Mouse (Mus musculus): Measurements from ENCODE around the gene Ust. TPM values are rescaled to one million over a fixed set of nuclear protein-coding genes. Genes with fewer than 3 reads are reported as not detected.
A peak's percentile ranks its signal among the peaks of the same experiment; 100 is the strongest.

The Ust gene
- polyA plus RNA-seq, 1 experiment, result 1.5 TPM

DNA sequence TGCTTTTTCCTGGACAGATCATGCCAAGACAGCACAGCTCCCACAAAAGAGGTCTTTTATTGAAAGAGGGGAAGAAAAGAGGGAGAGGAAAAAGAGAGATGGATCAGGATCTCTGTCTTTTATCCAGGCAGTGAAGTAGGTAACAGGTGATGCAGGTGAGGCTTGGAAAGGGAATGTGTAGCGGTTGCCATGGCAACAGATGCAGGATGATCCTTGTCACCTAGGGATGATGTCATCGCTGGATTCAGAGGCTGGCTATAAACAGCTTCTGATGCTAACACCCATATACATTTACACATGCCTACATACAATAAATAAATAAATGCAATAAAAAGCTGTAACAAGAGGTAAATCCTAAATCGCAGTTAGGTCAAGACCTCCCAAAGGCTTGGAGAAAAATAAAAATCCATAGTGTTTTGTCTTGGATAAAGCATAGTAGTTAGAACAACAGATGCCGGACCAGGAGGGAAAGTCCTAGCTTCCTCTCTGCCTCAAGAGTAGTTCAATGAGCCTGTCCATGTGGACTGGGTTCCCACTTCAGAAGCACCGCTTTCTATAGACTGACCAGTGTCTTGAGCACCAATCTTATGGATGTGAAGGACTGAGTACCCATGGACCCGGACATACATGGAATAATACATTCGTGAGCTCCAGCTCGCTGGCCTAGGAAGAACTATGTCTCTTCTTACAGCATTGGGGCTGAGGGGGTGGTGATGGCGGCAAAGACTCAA, 319.4 kb downstream of the Ust start:
- H3K27ac ChIP-seq (ENCODE audit: insufficient read depth, low read depth, low read length), result no peak overlapping the region
- H3K4me3 ChIP-seq (ENCODE audit: insufficient read depth, low read depth, low read length), result no peak overlapping the region
- H3K4me1 ChIP-seq (ENCODE audit: control insufficient read depth, insufficient read depth, low read length), result 0 out of 2 replicates have a peak, but pooled peaks cover 5% of the 10 kb centered on the region
- H3K36me3 ChIP-seq (ENCODE audit: control insufficient read depth, insufficient read depth, low read length), result no peaks in the 10 kb centered on the region
- DNase-seq, result no peak
- no peaks in the 10 kb centered on the region for H3K27me3 ChIP-seq (replicated peaks; ENCODE audit: control insufficient read depth, insufficient read depth, low read length)
- TF ChIP-seq CTCF (conservative IDR thresholded peaks at IDR 0.05; ENCODE audit: insufficient read depth, insufficient read length, low read depth, low read length) (no peak), POLR2A (IDR thresholded peaks at IDR 0.05; ENCODE audit: low read depth, low read length) (no peak)
- WGBS, result 92% methylated on average over 9 of the region's 9 CpGs

DNA sequence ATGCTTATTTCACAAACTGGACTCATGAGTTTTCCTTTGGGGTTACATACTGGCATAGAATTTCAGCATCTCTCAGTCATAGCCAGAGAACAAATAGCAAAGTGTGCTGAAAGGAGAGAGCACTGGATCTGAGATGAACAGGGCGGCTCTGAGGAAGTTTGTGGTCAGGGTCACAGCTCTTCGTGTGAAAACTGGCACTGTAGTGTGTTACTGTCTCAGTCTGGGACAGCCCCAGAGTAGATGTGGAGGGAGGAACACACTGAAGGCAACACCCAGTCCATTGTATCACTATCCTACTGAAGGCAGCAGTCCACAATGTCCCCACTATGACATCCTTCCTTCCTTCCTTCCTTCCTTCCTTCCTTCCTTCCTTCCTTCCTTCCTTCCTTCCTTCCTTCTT, 321.0 kb downstream of the Ust start:
- no peak for DNase-seq
- Histone ChIP-seq H3K4me1 (ENCODE audit: control insufficient read depth, insufficient read depth, low read length) (0 out of 2 replicates have a peak, but pooled peaks cover 5% of the 10 kb centered on the region), H3K36me3 (ENCODE audit: control insufficient read depth, insufficient read depth, low read length) (no peaks in the 10 kb centered on the region), H3K27me3 (replicated peaks; ENCODE audit: control insufficient read depth, insufficient read depth, low read length) (no peaks in the 10 kb centered on the region), H3K4me3 (ENCODE audit: insufficient read depth, low read depth, low read length) (no peak overlapping the region), H3K27ac (ENCODE audit: insufficient read depth, low read depth, low read length) (no peak overlapping the region)
- WGBS, result 43% methylated on average over 2 of the region's 2 CpGs
- no peak for TF ChIP-seq CTCF (conservative IDR thresholded peaks at IDR 0.05; ENCODE audit: insufficient read depth, insufficient read length, low read depth, low read length)
- TF ChIP-seq POLR2A (IDR thresholded peaks at IDR 0.05; ENCODE audit: low read depth, low read length), result no peak

DNA sequence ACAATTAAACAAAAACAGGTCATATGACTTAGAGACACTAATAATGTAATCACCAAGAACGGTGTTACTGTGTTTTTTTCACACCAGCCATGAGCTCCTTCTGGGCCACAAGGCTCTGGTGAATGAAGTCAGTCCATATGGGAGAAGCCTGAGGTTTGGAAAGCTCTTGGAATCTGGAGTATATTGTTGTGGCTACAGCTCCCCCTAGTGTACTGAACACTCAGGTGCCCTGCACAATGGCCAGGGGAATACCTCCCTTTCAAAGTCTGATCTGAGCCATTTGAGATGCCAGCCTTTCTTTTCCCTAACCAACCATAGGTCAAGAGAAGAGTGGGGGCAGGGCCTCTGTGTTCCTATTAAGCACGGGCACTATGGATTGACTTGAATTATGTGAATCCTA, 322.3 kb downstream of the Ust start:
- no peaks in the 10 kb centered on the region for H3K27me3 ChIP-seq (replicated peaks; ENCODE audit: control insufficient read depth, insufficient read depth, low read length)
- no peaks in the 10 kb centered on the region for H3K36me3 ChIP-seq (ENCODE audit: control insufficient read depth, insufficient read depth, low read length)
- DNase-seq, result peak; percentile 82
- TF ChIP-seq POLR2A (IDR thresholded peaks at IDR 0.05; ENCODE audit: low read depth, low read length) (no peak), CTCF (conservative IDR thresholded peaks at IDR 0.05; ENCODE audit: insufficient read depth, insufficient read length, low read depth, low read length) (peak; percentile 90)
- WGBS, result 1% methylated on average over 2 of the region's 2 CpGs
- H3K27ac ChIP-seq (ENCODE audit: insufficient read depth, low read depth, low read length), result no peak overlapping the region
- H3K4me3 ChIP-seq (ENCODE audit: insufficient read depth, low read depth, low read length), result no peak overlapping the region
- 0 out of 2 replicates have a peak, but pooled peaks cover 5% of the 10 kb centered on the region for H3K4me1 ChIP-seq (ENCODE audit: control insufficient read depth, insufficient read depth, low read length)

DNA sequence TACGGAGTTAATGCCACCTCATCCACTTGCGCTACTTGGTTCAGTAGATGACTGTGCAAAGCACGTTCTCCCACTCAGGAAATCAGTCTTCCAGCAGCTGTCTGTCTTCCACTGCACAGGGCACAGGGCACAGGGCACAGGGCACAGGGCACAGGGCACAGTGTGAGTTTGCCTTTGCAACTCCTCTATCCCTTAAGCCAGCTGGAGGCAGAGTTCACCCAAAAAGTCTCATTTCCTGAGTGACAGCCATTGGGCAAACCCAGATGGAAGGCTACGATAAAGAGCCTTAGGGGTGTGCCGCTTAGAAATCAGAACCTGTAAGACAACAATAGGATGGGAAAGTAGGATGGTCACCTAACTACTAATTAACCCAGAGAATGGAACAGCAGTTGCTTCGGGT, 322.9 kb downstream of the Ust start:
- Histone ChIP-seq H3K4me1 (ENCODE audit: control insufficient read depth, insufficient read depth, low read length) (0 out of 2 replicates have a peak, but pooled peaks cover 5% of the 10 kb centered on the region), H3K4me3 (ENCODE audit: insufficient read depth, low read depth, low read length) (no peak overlapping the region), H3K27ac (ENCODE audit: insufficient read depth, low read depth, low read length) (no peak overlapping the region), H3K36me3 (ENCODE audit: control insufficient read depth, insufficient read depth, low read length) (no peaks in the 10 kb centered on the region), H3K27me3 (replicated peaks; ENCODE audit: control insufficient read depth, insufficient read depth, low read length) (no peaks in the 10 kb centered on the region)
- no peak for TF ChIP-seq CTCF (conservative IDR thresholded peaks at IDR 0.05; ENCODE audit: insufficient read depth, insufficient read length, low read depth, low read length)
- no peak for TF ChIP-seq POLR2A (IDR thresholded peaks at IDR 0.05; ENCODE audit: low read depth, low read length)
- peak; percentile 38 for DNase-seq
- WGBS, result 47% methylated on average over 6 of the region's 6 CpGs

DNA sequence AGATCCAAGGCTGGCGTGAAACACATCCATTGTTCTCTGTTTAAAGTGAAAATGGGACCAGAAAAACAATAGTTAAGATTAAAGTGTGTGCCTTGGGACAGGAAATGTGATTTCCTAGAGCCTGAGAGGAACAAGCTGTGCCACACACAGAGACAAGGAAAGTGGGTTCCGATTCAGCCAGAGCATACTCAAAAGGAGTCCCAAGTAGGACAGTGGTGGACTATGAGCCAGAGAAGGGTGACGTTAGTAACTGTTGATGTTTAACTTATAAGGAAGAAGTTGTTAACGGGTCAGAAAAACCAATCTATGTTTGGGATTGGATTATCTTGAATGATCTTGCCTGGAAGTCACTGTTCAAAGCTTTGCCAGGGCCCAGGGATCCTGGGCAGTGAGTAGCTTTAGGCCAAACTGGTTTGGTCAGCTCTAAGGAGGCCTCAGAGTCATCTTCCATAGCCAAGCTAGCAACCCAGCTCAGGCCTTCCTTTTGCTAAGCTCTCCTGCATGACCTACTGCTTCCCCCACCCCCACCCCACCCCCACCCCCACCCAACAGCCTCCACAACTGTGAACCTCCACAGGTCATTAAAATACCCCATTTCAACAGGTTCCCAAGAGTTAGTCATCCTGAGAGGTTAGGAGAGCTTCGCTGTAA, 329.2 kb downstream of the Ust start:
- Histone ChIP-seq H3K36me3 (ENCODE audit: control insufficient read depth, insufficient read depth, low read length) (no peaks in the 10 kb centered on the region), H3K27me3 (replicated peaks; ENCODE audit: control insufficient read depth, insufficient read depth, low read length) (no peaks in the 10 kb centered on the region), H3K4me3 (ENCODE audit: insufficient read depth, low read depth, low read length) (no peak overlapping the region), H3K27ac (ENCODE audit: insufficient read depth, low read depth, low read length) (no peak overlapping the region), H3K4me1 (ENCODE audit: control insufficient read depth, insufficient read depth, low read length) (peaks cover 9% of the 10 kb centered on the region; the same call in 1 of the 2 replicates)
- peak; percentile 17 for DNase-seq
- TF ChIP-seq POLR2A (IDR thresholded peaks at IDR 0.05; ENCODE audit: low read depth, low read length), result no peak
- no peak for TF ChIP-seq CTCF (conservative IDR thresholded peaks at IDR 0.05; ENCODE audit: insufficient read depth, insufficient read length, low read depth, low read length)
- WGBS, result 58% methylated on average over 5 of the region's 5 CpGs

DNA sequence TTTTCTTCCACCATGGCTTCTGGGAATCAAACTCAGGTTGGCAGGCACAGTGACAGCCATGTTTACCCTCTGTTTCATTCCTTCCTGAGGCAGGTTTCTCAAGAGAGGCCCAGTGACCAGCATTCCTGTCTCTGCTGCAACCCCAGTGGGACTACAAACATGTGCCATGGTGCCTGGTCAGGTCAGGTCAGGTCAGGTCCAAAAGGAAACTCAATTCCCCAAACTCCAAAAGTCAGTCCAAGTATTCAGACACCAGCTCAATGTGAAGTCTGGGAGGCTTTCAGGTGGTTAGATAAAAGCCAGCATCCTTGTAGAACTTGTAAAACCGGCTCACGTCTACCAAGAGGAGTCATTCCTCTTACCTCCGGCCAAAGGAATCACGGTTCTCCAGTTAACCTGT, 333.0 kb downstream of the Ust start:
- no peaks in the 10 kb centered on the region for H3K27me3 ChIP-seq (replicated peaks; ENCODE audit: control insufficient read depth, insufficient read depth, low read length)
- no peak overlapping the region for H3K27ac ChIP-seq (ENCODE audit: insufficient read depth, low read depth, low read length)
- H3K4me1 ChIP-seq (ENCODE audit: control insufficient read depth, insufficient read depth, low read length), result peaks cover 9% of the 10 kb centered on the region; the same call in 1 of the 2 replicates
- TF ChIP-seq CTCF (conservative IDR thresholded peaks at IDR 0.05; ENCODE audit: insufficient read depth, insufficient read length, low read depth, low read length), result no peak
- no peak for TF ChIP-seq POLR2A (IDR thresholded peaks at IDR 0.05; ENCODE audit: low read depth, low read length)
- no peak for DNase-seq
- 82% methylated on average over 4 of the region's 4 CpGs for WGBS
- H3K4me3 ChIP-seq (ENCODE audit: insufficient read depth, low read depth, low read length), result no peak overlapping the region
- H3K36me3 ChIP-seq (ENCODE audit: control insufficient read depth, insufficient read depth, low read length), result no peaks in the 10 kb centered on the region

DNA sequence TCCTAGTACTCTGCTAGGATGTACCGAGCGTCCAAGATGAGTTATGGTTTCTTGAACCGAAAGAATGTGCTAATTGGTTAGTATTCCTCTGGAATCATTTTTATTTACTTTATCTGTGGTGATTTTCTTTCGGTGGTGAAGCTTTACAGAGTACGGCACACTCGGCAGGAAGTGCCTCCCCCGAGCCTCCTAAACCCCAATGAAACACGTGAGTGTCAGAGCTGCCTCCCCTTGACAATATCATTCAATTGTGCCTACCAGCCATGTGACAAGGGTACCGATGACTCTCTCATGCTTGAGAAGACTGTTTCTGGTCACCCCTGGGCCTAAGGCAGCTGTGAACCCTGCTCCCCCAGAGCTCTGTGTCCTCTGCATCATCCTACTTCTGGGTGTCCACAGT, 333.9 kb downstream of the Ust start:
- Histone ChIP-seq H3K4me1 (ENCODE audit: control insufficient read depth, insufficient read depth, low read length) (peaks cover 9% of the 10 kb centered on the region; the same call in 1 of the 2 replicates), H3K27me3 (replicated peaks; ENCODE audit: control insufficient read depth, insufficient read depth, low read length) (no peaks in the 10 kb centered on the region), H3K27ac (ENCODE audit: insufficient read depth, low read depth, low read length) (no peak overlapping the region), H3K36me3 (ENCODE audit: control insufficient read depth, insufficient read depth, low read length) (no peaks in the 10 kb centered on the region), H3K4me3 (ENCODE audit: insufficient read depth, low read depth, low read length) (no peak overlapping the region)
- TF ChIP-seq POLR2A (IDR thresholded peaks at IDR 0.05; ENCODE audit: low read depth, low read length) (no peak), CTCF (conservative IDR thresholded peaks at IDR 0.05; ENCODE audit: insufficient read depth, insufficient read length, low read depth, low read length) (no peak)
- DNase-seq, result no peak
- WGBS, result 43% methylated on average over 9 of the region's 9 CpGs
